Mouse (Mus musculus) liver, postnatal 0 days (tissue): ENCODE results near the gene Slc19a3. TPM values are rescaled to one million over a fixed set of nuclear protein-coding genes. Genes with fewer than 3 reads are reported as not detected.
A peak's percentile ranks its signal among the peaks of the same experiment; 100 is the strongest.

Experiments used
- ATAC-seq: fragments of 200-750 bp; cut with Nextera tagmentation; 2 replicates; pipeline ENCODE4 v1.8.0; 2017; ENCODE audit warnings: mild to moderate bottlenecking, moderate library complexity
- DNase-seq: peaks from one replicate; pipeline ENCODE4 v3.0.0-alpha.2; 2016
- H3K27ac ChIP-seq: fragments of 300-500 bp; sonication (generic); 2 replicates; pipeline ENCODE4 v1.5.1; 2014; ENCODE audit warnings: antibody characterized with exemption, moderate library complexity, mild to moderate bottlenecking, low read depth
- H3K27me3 ChIP-seq: fragments of 300-500 bp; sonication (generic); 2 replicates; pipeline ENCODE4 v1.6.1; 2014; ENCODE audit warnings: low read length, control low read depth, mixed read lengths; ENCODE audit not compliant: insufficient read depth
- H3K36me3 ChIP-seq: fragments of 300-500 bp; sonication (generic); replicated peaks from 2 replicates; pipeline ENCODE4 v1.6.1; 2014; ENCODE audit warnings: mild to moderate bottlenecking, control low read depth, low read length, moderate library complexity, mixed read lengths; ENCODE audit not compliant: insufficient read depth
- H3K4me1 ChIP-seq: fragments of 300-500 bp; sonication (generic); 2 replicates; pipeline ENCODE4 v1.6.1; 2014; ENCODE audit warnings: antibody characterized with exemption, mild to moderate bottlenecking, control low read depth; ENCODE audit not compliant: insufficient read depth
- H3K4me2 ChIP-seq: fragments of 300-500 bp; sonication (generic); 2 replicates; pipeline ENCODE4 v1.6.1; 2014; ENCODE audit warnings: low read depth, mild to moderate bottlenecking, low read length, moderate library complexity, mixed read lengths
- H3K4me3 ChIP-seq: fragments of 300-500 bp; sonication (generic); 2 replicates; pipeline ENCODE4 v1.5.1; 2014; ENCODE audit warnings: low read depth, low read length
- H3K9ac ChIP-seq: fragments of 300-500 bp; sonication (generic); replicated peaks from 2 replicates; pipeline ENCODE4 v1.6.1; 2014; ENCODE audit warnings: mild to moderate bottlenecking, moderate library complexity
- H3K9me3 ChIP-seq: fragments of 300-500 bp; sonication (generic); 2 replicates; pipeline ENCODE4 v1.6.1; 2016; ENCODE audit warnings: mild to moderate bottlenecking, control low read depth, low read length, mixed read lengths
- CTCF ChIP-seq: sonication (generic); IDR thresholded peaks from 2 replicates; pipeline ENCODE4 v1.5.1; 2016; ENCODE audit warnings: antibody characterized with exemption, low read depth
- EP300 ChIP-seq: IDR thresholded peaks from 2 replicates; pipeline ENCODE4 v1.6.1; 2016; ENCODE audit warnings: antibody characterized with exemption, low read depth, mild to moderate bottlenecking
- WGBS: fragments of 180-500 bp; shearing (Covaris S2); extraction: QIAGEN DNeasy Blood & Tissue Kit; methylation state at CpG from one replicate; pipeline ENCODE4 v1.1.7; 2014; ENCODE audit not compliant: insufficient replicate concordance; 5-methylcytosine and 5-hydroxymethylcytosine counted together
- polyA plus RNA-seq: library from polyadenylated mRNA; unstranded; fragments of >200 nt; fragmentation: Nextera tagmentation; extraction: Ambion mirVana; gene quantifications from 2 replicates; pipeline ENCODE4 v1.2.1, GENCODE M21; 2015

The Slc19a3 gene
- polyA plus RNA-seq, 1 experiment from 2014 or later: not detected

DNA sequence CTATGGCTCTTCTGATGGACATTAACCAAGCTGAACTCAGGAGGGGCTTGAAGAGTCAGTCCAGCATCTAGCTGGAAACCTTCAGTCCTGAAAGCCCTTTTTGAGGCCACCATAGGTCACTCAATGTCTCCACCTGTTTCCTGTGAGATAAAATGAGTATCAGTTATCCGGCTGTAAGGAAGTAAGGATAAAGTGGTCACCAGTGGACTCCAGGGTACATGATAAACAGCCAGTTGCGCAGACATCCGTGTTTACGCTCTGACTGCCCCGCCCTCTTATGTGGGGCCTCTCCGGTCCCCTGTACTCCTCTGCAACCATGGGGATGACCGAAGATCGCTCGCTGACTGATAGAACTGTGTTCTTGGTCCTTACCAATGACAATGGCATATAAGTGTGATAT, 63.9 kb downstream of the Slc19a3 start:
- Histone ChIP-seq H3K36me3 (no peaks in the 10 kb centered on the region), H3K9ac (no peak overlapping the region), H3K27me3 (no peaks in the 10 kb centered on the region), H3K27ac (no peak overlapping the region), H3K4me1 (no peaks in the 10 kb centered on the region), H3K9me3 (no peaks in the 10 kb centered on the region), H3K4me3 (no peak overlapping the region), H3K4me2 (no peak overlapping the region)
- 36% methylated on average over 9 of the region's 9 CpGs for WGBS
- no peak for DNase-seq
- TF ChIP-seq CTCF: no peak
- peak; percentile 62 for TF ChIP-seq EP300
- peak; percentile 68 for ATAC-seq

DNA sequence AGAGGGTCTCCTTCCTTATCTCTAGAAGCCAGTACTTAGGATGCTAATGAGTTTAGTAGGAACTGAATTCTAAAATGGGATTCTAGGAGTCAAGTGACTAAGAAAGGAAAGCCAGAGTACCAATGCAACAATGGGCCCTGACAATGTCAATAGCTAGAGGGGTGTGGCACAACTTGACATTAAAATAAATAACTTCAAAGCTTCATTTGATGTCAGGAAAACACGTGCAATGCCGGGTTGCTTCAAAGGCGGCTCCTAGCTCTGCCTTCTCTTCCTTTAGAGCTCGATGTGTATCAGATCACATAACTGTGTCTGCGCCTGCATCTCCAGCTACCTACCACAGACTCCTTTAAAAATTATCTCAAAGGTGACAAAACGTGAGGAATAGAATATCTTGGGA, 64.3 kb downstream of the Slc19a3 start:
- Histone ChIP-seq H3K4me3 (no peak overlapping the region), H3K36me3 (no peaks in the 10 kb centered on the region), H3K4me1 (no peaks in the 10 kb centered on the region), H3K27ac (no peak overlapping the region), H3K4me2 (no peak overlapping the region), H3K9me3 (no peaks in the 10 kb centered on the region), H3K9ac (no peak overlapping the region), H3K27me3 (no peaks in the 10 kb centered on the region)
- no peak for TF ChIP-seq EP300
- TF ChIP-seq CTCF: no peak
- ATAC-seq (no peak), DNase-seq (no peak)
- 42% methylated on average over 6 of the region's 6 CpGs for WGBS

DNA sequence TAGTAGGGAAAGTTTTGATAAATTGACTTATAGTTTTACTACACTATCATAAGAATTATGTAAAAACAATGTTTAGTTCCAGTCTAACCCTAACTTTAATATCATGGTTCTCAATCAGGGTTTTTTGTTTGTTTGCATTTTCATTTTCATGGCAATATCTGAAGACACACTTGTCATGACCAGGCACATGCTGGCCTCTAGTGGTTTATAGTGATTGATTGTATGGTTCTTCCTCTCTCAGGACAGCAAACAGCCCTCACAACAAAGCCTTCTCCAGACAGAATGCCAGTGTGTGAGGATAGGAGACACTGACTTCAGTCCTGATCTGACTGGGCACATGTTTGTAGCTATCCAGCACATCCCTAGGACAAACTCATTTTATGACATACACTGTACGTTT, 65.0 kb downstream of the Slc19a3 start:
- H3K4me1 ChIP-seq: no peaks in the 10 kb centered on the region
- peak; percentile 23; the same call in 1 of the 2 replicates for TF ChIP-seq CTCF
- TF ChIP-seq EP300: no peak
- no peak overlapping the region for H3K4me2 ChIP-seq
- ATAC-seq (no peak), DNase-seq (no peak)
- no peak overlapping the region for H3K9ac ChIP-seq
- H3K27ac ChIP-seq: no peak overlapping the region
- H3K9me3 ChIP-seq: no peaks in the 10 kb centered on the region
- WGBS: 78% methylated on average over 1 of the region's 1 CpGs
- no peaks in the 10 kb centered on the region for H3K27me3 ChIP-seq
- no peaks in the 10 kb centered on the region for H3K36me3 ChIP-seq
- no peak overlapping the region for H3K4me3 ChIP-seq

DNA sequence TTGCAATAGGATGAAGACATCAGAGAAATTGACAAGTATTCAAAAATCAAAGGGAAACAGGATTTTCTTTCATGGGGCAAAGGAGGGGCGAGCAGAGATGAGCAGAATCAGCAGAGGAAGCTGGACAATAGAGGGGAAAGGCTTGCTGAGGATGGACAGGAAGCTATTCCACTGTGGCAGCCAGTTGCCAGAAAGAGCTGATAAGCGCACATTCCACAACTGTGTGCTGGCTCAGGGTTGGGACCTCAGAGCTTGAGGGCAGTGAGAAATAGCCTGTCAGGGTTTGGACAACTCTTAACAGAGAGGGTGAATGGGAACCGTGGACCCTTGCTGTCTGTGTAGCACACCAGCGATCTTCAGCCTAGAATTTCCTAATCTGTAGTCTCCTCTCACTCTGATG, 66.2 kb downstream of the Slc19a3 start:
- TF ChIP-seq EP300 (peak; percentile 23; the same call in 1 of the 2 replicates), CTCF (no peak)
- Histone ChIP-seq H3K27ac (no peak overlapping the region), H3K4me3 (no peak overlapping the region), H3K4me1 (no peaks in the 10 kb centered on the region), H3K36me3 (no peaks in the 10 kb centered on the region), H3K9me3 (no peaks in the 10 kb centered on the region), H3K9ac (no peak overlapping the region), H3K4me2 (no peak overlapping the region), H3K27me3 (no peaks in the 10 kb centered on the region)
- WGBS: 27% methylated on average over 4 of the region's 4 CpGs
- DNase-seq (no peak), ATAC-seq (peak; percentile 76)

DNA sequence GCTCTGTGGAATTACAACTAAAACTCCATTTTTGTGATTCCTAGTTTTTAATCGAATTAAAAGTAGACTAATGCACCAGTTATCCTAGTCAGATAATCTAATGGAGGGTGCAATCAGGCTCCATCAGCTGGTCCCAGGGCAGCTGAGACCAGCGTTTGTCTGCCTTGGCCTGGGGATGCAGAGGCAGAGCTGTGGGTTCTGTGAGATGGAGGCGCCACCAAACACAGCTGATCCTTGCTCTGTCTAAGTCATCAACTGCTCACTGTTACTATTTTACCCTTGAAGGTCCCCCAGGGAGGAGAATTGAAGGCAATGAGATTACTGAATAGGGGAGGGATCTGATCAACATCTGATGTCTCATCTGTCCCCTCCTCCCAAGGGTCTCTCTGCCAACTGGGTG, 71.8 kb downstream of the Slc19a3 start:
- Histone ChIP-seq H3K4me2 (no peak overlapping the region), H3K27ac (no peak overlapping the region), H3K4me1 (no peaks in the 10 kb centered on the region), H3K4me3 (no peak overlapping the region), H3K27me3 (no peaks in the 10 kb centered on the region), H3K36me3 (no peaks in the 10 kb centered on the region), H3K9me3 (no peaks in the 10 kb centered on the region), H3K9ac (no peak overlapping the region)
- WGBS: 51% methylated on average over 3 of the region's 3 CpGs
- no peak for ATAC-seq
- TF ChIP-seq CTCF (no peak), EP300 (no peak)
- DNase-seq: no peak

Other genes with a start within 250 kb of the Slc19a3 start
- gene Agfg1, start 199.0 kb downstream of the Slc19a3 start, polyA plus RNA-seq: 12.2 and 14.2 TPM in 2 replicates
- not detected in 2 replicates for gene A030005L19Rik, start 125.1 kb downstream of the Slc19a3 start, polyA plus RNA-seq
- not detected in 2 replicates for gene A030014E15Rik, start 113.5 kb downstream of the Slc19a3 start, polyA plus RNA-seq
- gene Gm6217, start 107.0 kb downstream of the Slc19a3 start, polyA plus RNA-seq: not detected in 2 replicates
- gene A030003K21Rik, start 95.1 kb downstream of the Slc19a3 start, polyA plus RNA-seq: not detected in 2 replicates
- gene Gm7544, start 82.4 kb downstream of the Slc19a3 start, polyA plus RNA-seq: not detected in 2 replicates
- gene Gm47955, start 78.2 kb downstream of the Slc19a3 start, polyA plus RNA-seq: not detected in 2 replicates
- not detected in 2 replicates for gene Gm47959, start 37.9 kb downstream of the Slc19a3 start, polyA plus RNA-seq
- not detected in 2 replicates for gene Krtap28-10, start 4.0 kb upstream of the Slc19a3 start, polyA plus RNA-seq
- not detected in 2 replicates for gene Gm47969, start 6.5 kb upstream of the Slc19a3 start, polyA plus RNA-seq
- not detected in 2 replicates for gene A030005K14Rik, start 20.9 kb upstream of the Slc19a3 start, polyA plus RNA-seq
- not detected in 2 replicates for gene Krtap28-13, start 22.5 kb upstream of the Slc19a3 start, polyA plus RNA-seq
- gene Ccl20, start 78.3 kb upstream of the Slc19a3 start, polyA plus RNA-seq: not detected in 2 replicates
- gene Daw1, start 121.3 kb upstream of the Slc19a3 start, polyA plus RNA-seq: not detected in 2 replicates